Mouse (Mus musculus) lung, postnatal 0 days (tissue): Measurements from ENCODE around the gene Naa50. TPM values are rescaled to one million over a fixed set of nuclear protein-coding genes. Genes with fewer than 3 reads are reported as not detected.

Experiments
- ATAC-seq: fragments of 200-750 bp; cut with Nextera tagmentation; 2 replicates; pipeline ENCODE4 v1.8.0; 2017; ENCODE audit warnings: moderate library complexity
- DNase-seq: peaks from one replicate; pipeline ENCODE4 v3.0.0-alpha.2; 2016; ENCODE audit warnings: low spot score
- H3K27ac ChIP-seq: fragments of 300-500 bp; sonication (generic); 2 replicates; pipeline ENCODE4 v1.5.1; 2014; ENCODE audit warnings: antibody characterized with exemption, mild to moderate bottlenecking, low read length, mixed read lengths
- H3K27me3 ChIP-seq: fragments of 300-500 bp; sonication (generic); replicated peaks from 2 replicates; pipeline ENCODE4 v1.6.1; 2014; ENCODE audit warnings: low read length, mixed read lengths; ENCODE audit not compliant: insufficient read depth
- H3K36me3 ChIP-seq: fragments of 300-500 bp; sonication (generic); 2 replicates; pipeline ENCODE4 v1.6.1; 2014; ENCODE audit warnings: low read length, mixed read lengths; ENCODE audit not compliant: insufficient read depth
- H3K4me1 ChIP-seq: fragments of 300-500 bp; sonication (generic); 2 replicates; pipeline ENCODE4 v1.6.1; 2014; ENCODE audit warnings: antibody characterized with exemption, low read depth, low read length, mixed read lengths; ENCODE audit not compliant: insufficient read depth
- H3K4me2 ChIP-seq: fragments of 300-500 bp; sonication (generic); replicated peaks from 2 replicates; pipeline ENCODE4 v1.6.1; 2014; ENCODE audit warnings: low read depth, mild to moderate bottlenecking, low read length, moderate library complexity, mixed read lengths
- H3K4me3 ChIP-seq: fragments of 300-500 bp; sonication (generic); 2 replicates; pipeline ENCODE4 v1.5.1; 2014; ENCODE audit warnings: low read depth, low read length
- H3K9ac ChIP-seq: fragments of 300-500 bp; sonication (generic); replicated peaks from 2 replicates; pipeline ENCODE4 v1.6.1; 2014; ENCODE audit warnings: low read depth, mild to moderate bottlenecking
- H3K9me3 ChIP-seq: fragments of 300-500 bp; sonication (generic); 2 replicates; pipeline ENCODE4 v1.6.1; 2016; ENCODE audit warnings: low read length, mixed read lengths
- CTCF ChIP-seq: IDR thresholded peaks from 2 replicates; pipeline ENCODE4 v1.5.1; 2016; ENCODE audit warnings: antibody characterized with exemption, mild to moderate bottlenecking
- EP300 ChIP-seq: IDR thresholded peaks from 2 replicates; pipeline ENCODE4 v1.6.1; 2016; ENCODE audit warnings: antibody characterized with exemption, mild to moderate bottlenecking, control low read depth
- WGBS: fragments of 180-500 bp; shearing (Covaris S2); extraction: QIAGEN DNeasy Blood & Tissue Kit; methylation state at CpG from one replicate; pipeline ENCODE4 v1.1.7; 2014; 5-methylcytosine and 5-hydroxymethylcytosine counted together
- polyA plus RNA-seq: library from polyadenylated mRNA; unstranded; fragments of >200 nt; fragmentation: Nextera tagmentation; extraction: Ambion mirVana; gene quantifications from 2 replicates; pipeline ENCODE4 v1.2.1, GENCODE M21; 2015

The Naa50 gene
- polyA plus RNA-seq = 30.0 and 34.7 TPM in 2 replicates

GRCm38 (mm10) chr16:44139536-44140185 lies at the start of gene Naa50, which contains the start of gene Atp6v1a:
Gene Naa50, plus strand, starts transcription at chr16:44139830.
Gene Atp6v1a, minus strand, starts transcription at chr16:44139705.
- H3K4me3 ChIP-seq = peak within 1 kb of the TSS; percentile 99
- H3K4me1 ChIP-seq = peaks cover 3% of the 10 kb centered on the region
- no peak for TF ChIP-seq CTCF
- ATAC-seq (peak; percentile 89), DNase-seq (peak; percentile 98)
- H3K9ac ChIP-seq = peak within 1 kb of the TSS; percentile 92
- H3K27ac ChIP-seq = peak within 1 kb of the TSS; percentile 99
- under 1% methylated on average over 51 of the region's 71 CpGs for WGBS
- no peaks in the 10 kb centered on the region for H3K36me3 ChIP-seq
- H3K27me3 ChIP-seq = no peaks in the 10 kb centered on the region
- no peaks in the 10 kb centered on the region for H3K9me3 ChIP-seq
- H3K4me2 ChIP-seq = peak within 1 kb of the TSS; percentile 87

DNA sequence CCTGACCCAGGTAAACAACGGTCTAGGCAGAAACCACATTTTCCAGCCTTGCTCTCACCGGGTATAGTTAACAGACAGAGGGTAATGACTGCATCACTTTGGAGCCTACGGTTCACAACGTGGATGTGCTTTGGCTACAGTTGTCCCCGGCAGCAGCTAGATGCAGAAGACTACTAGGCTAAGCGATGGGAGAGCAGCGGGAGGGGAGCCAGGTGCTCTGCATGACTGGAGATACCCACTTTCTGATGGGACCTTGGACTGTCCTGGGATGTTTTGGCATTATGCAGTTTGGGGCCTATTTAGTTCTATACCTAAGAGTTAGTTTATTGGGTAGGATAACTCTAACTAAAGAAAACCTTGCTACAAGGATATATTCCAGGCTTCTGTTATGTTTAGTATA lies 40.3 kb upstream of the Naa50 start:
- Histone ChIP-seq H3K4me2 (no peak overlapping the region), H3K27me3 (no peaks in the 10 kb centered on the region), H3K4me3 (no peak overlapping the region), H3K27ac (no peak overlapping the region), H3K9me3 (no peaks in the 10 kb centered on the region), H3K9ac (no peak overlapping the region), H3K36me3 (peaks cover 68% of the 10 kb centered on the region), H3K4me1 (no peaks in the 10 kb centered on the region)
- ATAC-seq (no peak), DNase-seq (no peak)
- 95% methylated on average over 7 of the region's 7 CpGs for WGBS
- TF ChIP-seq EP300 (no peak), CTCF (no peak)

DNA sequence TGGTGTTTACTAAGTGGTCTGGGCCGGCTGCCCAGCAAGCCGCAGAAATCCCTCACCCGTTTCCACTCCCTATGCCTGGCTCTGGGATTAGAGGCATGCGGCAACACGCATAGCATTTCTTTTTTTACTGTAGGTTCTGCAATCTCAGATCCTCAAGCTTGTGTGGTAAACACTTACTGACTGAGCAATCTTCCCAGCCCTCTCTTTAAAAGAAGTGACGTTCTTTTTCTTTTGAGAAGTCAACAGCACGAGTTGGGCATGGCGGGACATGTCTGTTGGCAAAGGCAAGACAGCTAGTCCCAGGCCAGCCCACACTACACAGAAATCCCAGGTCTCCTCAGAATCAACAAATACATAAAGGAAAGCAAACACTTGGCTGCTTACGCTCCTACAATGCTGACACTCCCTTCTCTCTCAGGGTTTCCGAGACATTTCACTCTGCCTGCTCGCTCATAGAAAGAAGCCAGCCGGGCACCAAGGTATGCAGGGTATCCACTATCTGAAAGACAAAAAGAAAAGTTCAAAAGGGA lies 38.4 kb upstream of the Naa50 start:
- DNase-seq (peak; percentile 16), ATAC-seq (peak; percentile 44; the same call in 1 of the 2 replicates)

GRCm38 (mm10) chr16:44102925-44103324 lies 36.7 kb upstream of the Naa50 start:
- 91% methylated on average over 2 of the region's 2 CpGs for WGBS

More for the DNA sequence above, 38.4 kb upstream of the Naa50 start:
- Histone ChIP-seq H3K27ac (no peak overlapping the region), H3K9ac (no peak overlapping the region), H3K4me1 (no peaks in the 10 kb centered on the region), H3K9me3 (no peaks in the 10 kb centered on the region), H3K4me2 (no peak overlapping the region), H3K27me3 (no peaks in the 10 kb centered on the region), H3K4me3 (no peak overlapping the region), H3K36me3 (peaks cover 54% of the 10 kb centered on the region)
- WGBS = 78% methylated on average over 12 of the region's 12 CpGs
- TF ChIP-seq CTCF (no peak), EP300 (no peak)

GRCm38 (mm10) chr16:44103806-44104766 lies 35.5 kb upstream of the Naa50 start:
- no peak overlapping the region for H3K27ac ChIP-seq
- no peak for ATAC-seq
- H3K36me3 ChIP-seq = peaks cover 52% of the 10 kb centered on the region

More at GRCm38 (mm10) chr16:44102925-44103324, 36.7 kb upstream of the Naa50 start:
- H3K27ac ChIP-seq = no peak overlapping the region
- no peak overlapping the region for H3K9ac ChIP-seq
- peaks cover 53% of the 10 kb centered on the region for H3K36me3 ChIP-seq
- H3K4me3 ChIP-seq = no peak overlapping the region
- no peaks in the 10 kb centered on the region for H3K27me3 ChIP-seq
- H3K4me1 ChIP-seq = no peaks in the 10 kb centered on the region
- H3K9me3 ChIP-seq = no peaks in the 10 kb centered on the region
- ATAC-seq = no peak
- H3K4me2 ChIP-seq = no peak overlapping the region
- no peak for DNase-seq
- peak; percentile 48 for TF ChIP-seq CTCF
- no peak for TF ChIP-seq EP300

DNA sequence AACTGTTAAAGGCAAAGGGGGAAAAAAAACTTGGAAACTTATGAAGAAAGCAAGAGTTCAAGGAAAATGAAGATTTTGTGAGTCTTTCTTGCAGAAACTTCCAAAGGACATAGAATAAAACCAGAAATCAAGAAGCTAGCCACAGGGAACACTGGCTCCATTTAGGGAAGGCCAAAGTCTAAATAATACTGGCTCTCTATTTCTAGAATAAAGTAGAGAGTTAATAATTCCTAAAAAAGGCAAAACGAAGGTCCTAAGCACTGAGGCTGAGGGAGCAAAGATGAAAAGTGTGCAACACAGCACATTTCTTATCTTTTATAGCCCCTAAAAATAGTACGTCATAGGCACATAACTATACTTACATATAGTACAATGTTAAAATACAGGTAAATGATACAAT lies 34.4 kb upstream of the Naa50 start:
- TF ChIP-seq EP300 (no peak), CTCF (no peak)
- DNase-seq (no peak), ATAC-seq (no peak)
- 96% methylated on average over 2 of the region's 2 CpGs for WGBS
- Histone ChIP-seq H3K9ac (no peak overlapping the region), H3K27me3 (no peaks in the 10 kb centered on the region), H3K36me3 (peaks cover 52% of the 10 kb centered on the region), H3K27ac (no peak overlapping the region), H3K4me2 (no peak overlapping the region), H3K4me1 (no peaks in the 10 kb centered on the region), H3K4me3 (no peak overlapping the region), H3K9me3 (no peaks in the 10 kb centered on the region)

More at GRCm38 (mm10) chr16:44103806-44104766, 35.5 kb upstream of the Naa50 start:
- Histone ChIP-seq H3K4me3 (no peak overlapping the region), H3K27me3 (no peaks in the 10 kb centered on the region), H3K9ac (no peak overlapping the region), H3K4me2 (no peak overlapping the region), H3K4me1 (no peaks in the 10 kb centered on the region), H3K9me3 (no peaks in the 10 kb centered on the region)
- DNase-seq = no peak
- 87% methylated on average over 18 of the region's 18 CpGs for WGBS
- TF ChIP-seq EP300 (no peak), CTCF (peak; percentile 20; the same call in 1 of the 2 replicates)
